Mouse (Mus musculus): ENCODE data around the gene Fibcd1. TPM values are rescaled to one million over a fixed set of nuclear protein-coding genes. Genes with fewer than 3 reads are reported as not detected.

Gene Fibcd1
- polyA plus RNA-seq, 1 experiment from 2014 or later, result not detected

DNA sequence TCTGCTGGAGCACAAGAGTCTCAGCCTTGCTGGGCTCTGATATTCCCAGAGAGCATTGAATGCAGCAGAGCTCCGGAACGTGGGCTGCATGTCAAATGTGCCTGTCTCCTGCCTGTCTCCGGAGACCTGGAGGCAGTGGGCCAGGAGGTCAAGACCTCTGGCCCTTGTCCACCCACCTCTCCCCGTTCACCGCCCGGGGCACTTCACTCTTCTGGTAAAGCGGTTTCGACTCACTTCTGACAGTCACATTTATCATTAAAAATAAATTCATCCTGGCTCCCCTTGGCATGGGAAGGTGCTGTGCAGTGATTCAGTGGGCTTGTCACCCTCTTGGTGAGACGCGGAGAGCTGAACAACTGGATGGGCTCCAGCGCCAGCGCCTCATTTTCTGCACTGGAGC, 4.3 kb upstream of the Fibcd1 start:
- H3K36me3 ChIP-seq, result no peaks in the 10 kb centered on the region
- no peak overlapping the region for H3K9ac ChIP-seq
- no peak overlapping the region for H3K27ac ChIP-seq
- H3K9me3 ChIP-seq (replicated peaks), result no peaks in the 10 kb centered on the region
- 70% methylated on average over 12 of the region's 12 CpGs for WGBS (ENCODE audit: insufficient replicate concordance)
- ATAC-seq, result no peak
- H3K4me1 ChIP-seq, result peaks cover 31% of the 10 kb centered on the region
- H3K4me3 ChIP-seq, result no peak overlapping the region
- H3K27me3 ChIP-seq (replicated peaks), result peaks cover 40% of the 10 kb centered on the region
- H3K4me2 ChIP-seq, result no peak overlapping the region

DNA sequence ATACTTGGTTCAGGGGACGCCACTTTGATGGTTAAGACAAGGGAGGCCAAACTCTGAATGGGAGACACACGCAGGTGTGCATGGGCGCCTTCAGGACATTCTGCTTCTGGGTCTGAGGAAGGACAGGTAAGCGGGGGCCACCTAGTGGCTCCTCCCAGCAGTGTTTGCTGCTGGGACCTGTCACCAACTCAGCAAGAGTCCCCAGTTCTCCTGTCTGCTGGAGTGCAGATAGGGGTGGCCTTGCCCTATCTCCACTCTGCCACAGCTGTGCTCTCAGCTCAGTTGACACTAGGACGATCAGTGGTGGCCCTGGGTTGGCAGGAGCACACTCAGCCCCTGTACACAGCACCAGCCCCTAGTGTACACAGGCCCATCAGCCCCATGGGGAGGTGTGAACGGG, 2.1 kb upstream of the Fibcd1 start:
- 11% methylated on average over 6 of the region's 6 CpGs for WGBS (ENCODE audit: insufficient replicate concordance)
- Histone ChIP-seq H3K9ac (no peak overlapping the region), H3K9me3 (replicated peaks) (no peaks in the 10 kb centered on the region), H3K36me3 (no peaks in the 10 kb centered on the region), H3K27ac (0 out of 2 replicates have a peak overlapping the region, but pooled peaks have one; percentile 10), H3K27me3 (replicated peaks) (peaks cover 63% of the 10 kb centered on the region), H3K4me2 (no peak overlapping the region), H3K4me1 (peaks cover 21% of the 10 kb centered on the region), H3K4me3 (no peak overlapping the region)
- peak; percentile 80 for ATAC-seq

DNA sequence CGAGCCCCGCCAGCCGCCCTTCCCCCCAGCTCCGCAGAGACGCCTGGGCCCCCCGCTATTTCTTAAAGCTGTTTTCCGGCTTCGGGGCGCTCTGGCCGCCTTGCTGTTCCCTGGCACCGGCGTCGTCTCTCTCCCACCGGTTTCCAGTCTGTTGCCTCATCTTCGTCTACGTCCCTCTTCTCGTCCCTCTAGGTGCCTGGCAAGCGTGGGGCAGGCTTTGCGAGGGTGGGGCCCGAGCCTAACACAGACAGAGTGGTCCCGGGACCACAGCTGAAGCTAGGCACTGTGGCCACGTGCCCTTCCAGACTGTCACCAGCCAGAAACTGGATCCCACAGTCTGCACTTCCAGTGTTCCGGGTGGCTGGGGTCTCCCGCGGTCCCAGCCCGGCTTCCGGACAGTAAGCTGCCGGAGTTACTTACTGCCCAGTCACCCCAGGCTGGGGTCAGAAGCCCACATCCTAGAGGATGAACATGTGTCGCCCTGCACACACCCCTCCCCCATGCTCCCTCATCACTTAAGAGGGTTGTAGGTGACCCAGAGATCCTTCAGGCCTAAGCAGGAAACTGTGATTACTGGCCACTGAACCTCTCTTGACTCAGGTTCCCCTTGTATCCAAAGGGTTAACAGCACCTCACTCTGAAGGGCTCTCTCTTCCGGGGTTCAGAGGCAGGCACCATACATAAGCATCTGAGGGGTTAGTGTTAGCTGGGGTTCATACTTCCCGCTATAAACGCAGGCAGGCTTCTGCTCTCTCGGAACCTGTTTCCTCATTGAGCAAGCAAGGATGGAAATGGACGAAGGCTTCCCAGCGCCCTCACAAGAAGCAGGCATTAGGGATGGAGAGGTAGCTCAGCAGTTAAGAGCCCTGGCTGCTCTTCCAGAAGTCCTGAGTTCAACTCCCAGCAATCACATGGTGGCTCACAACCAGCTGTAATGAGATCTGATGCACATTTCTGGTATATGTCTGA, 1.2 kb upstream of the Fibcd1 start:
- Histone ChIP-seq H3K4me3 (peak overlapping the region; percentile 49), H3K9ac (no peak overlapping the region), H3K9me3 (replicated peaks) (no peaks in the 10 kb centered on the region), H3K27me3 (replicated peaks) (peaks cover 70% of the 10 kb centered on the region), H3K4me2 (peak overlapping the region; percentile 73), H3K4me1 (peaks cover 21% of the 10 kb centered on the region), H3K36me3 (no peaks in the 10 kb centered on the region), H3K27ac (no peak overlapping the region)
- ATAC-seq, result no peak
- 3% methylated on average over 35 of the region's 35 CpGs for WGBS (ENCODE audit: insufficient replicate concordance)

DNA sequence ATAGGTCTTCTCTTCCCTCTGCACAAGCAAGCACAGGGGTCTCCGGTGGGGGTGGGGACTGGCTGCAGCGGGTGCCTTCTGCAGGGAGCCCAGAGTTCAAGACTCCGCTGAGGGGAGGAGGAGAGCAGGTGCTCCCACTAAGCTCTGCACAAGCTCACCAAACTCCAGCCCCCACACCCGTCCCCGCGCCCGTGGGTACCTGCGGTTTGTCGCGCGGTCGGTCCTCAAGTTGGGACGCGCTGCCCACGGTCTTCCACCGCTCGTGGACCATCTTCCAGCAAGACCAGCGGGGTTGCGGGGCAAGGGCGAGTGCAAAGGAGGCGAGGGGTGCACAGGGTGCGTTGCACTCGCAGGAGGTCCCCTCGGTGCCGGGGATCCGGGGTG, 301 bp downstream of the Fibcd1 start:
- H3K9ac ChIP-seq, result peak overlapping the region; percentile 48
- no peaks in the 10 kb centered on the region for H3K36me3 ChIP-seq
- ATAC-seq, result no peak
- no peak overlapping the region for H3K27ac ChIP-seq
- no peaks in the 10 kb centered on the region for H3K9me3 ChIP-seq (replicated peaks)
- peak overlapping the region; percentile 49 for H3K4me3 ChIP-seq
- 4% methylated on average over 25 of the region's 26 CpGs for WGBS (ENCODE audit: insufficient replicate concordance)
- peaks cover 79% of the 10 kb centered on the region for H3K27me3 ChIP-seq (replicated peaks)
- H3K4me2 ChIP-seq, result peak overlapping the region; percentile 73
- H3K4me1 ChIP-seq, result peaks cover 21% of the 10 kb centered on the region

DNA sequence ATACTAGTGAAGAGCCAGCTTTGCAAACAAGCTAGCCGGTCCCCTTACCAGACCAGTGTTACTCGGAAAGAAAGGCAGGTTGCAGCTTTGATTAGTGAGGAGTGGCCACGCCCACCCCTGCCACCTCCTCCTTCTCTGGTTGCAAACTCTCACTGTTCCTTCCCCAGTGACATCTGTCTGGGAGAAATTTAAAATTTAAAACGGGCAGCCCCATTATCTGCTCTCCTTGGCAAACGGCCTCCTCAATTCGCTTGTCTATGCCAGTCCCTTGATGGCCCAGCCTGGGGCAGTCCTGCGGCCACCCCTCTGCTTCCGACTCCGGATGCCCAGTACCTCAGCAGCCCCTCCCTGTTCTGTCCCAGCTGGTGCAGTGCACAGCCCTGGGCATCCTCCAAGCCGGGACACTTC, 1.1 kb downstream of the Fibcd1 start:
- H3K27me3 ChIP-seq (replicated peaks), result peaks cover 86% of the 10 kb centered on the region
- H3K9ac ChIP-seq, result no peak overlapping the region
- WGBS (ENCODE audit: insufficient replicate concordance), result 12% methylated on average over 10 of the region's 10 CpGs
- no peak overlapping the region for H3K27ac ChIP-seq
- no peaks in the 10 kb centered on the region for H3K36me3 ChIP-seq
- H3K9me3 ChIP-seq (replicated peaks), result no peaks in the 10 kb centered on the region
- no peak overlapping the region for H3K4me2 ChIP-seq
- peaks cover 21% of the 10 kb centered on the region for H3K4me1 ChIP-seq
- H3K4me3 ChIP-seq, result no peak overlapping the region
- no peak for ATAC-seq

DNA sequence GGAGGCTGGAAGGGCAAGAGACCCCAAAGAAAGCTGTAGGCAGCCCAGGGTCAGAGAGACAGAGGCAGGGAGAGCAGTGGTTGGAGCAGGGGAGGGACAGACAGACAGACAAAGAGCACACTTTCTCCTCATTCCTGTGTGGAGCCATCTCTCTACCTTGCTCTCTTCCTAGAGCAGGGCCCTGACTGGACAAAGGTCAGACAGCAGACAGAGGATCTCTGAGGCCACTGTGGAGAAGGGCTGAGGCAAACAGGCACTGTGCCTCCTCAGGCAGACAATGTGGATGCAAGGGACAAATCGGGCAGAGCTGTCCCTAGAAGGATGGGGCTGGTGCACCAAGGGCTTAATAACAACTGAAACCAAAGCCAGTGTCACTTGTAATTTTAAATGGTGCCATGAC, 6.9 kb downstream of the Fibcd1 start:
- no peak overlapping the region for H3K4me2 ChIP-seq
- H3K27me3 ChIP-seq (replicated peaks), result peaks cover 84% of the 10 kb centered on the region
- H3K9ac ChIP-seq, result no peak overlapping the region
- H3K4me3 ChIP-seq, result no peak overlapping the region
- H3K4me1 ChIP-seq, result no peaks in the 10 kb centered on the region
- WGBS (ENCODE audit: insufficient replicate concordance), result 48% methylated on average over 1 of the region's 1 CpGs
- no peaks in the 10 kb centered on the region for H3K9me3 ChIP-seq (replicated peaks)
- no peak for ATAC-seq
- H3K27ac ChIP-seq, result no peak overlapping the region
- no peaks in the 10 kb centered on the region for H3K36me3 ChIP-seq

DNA sequence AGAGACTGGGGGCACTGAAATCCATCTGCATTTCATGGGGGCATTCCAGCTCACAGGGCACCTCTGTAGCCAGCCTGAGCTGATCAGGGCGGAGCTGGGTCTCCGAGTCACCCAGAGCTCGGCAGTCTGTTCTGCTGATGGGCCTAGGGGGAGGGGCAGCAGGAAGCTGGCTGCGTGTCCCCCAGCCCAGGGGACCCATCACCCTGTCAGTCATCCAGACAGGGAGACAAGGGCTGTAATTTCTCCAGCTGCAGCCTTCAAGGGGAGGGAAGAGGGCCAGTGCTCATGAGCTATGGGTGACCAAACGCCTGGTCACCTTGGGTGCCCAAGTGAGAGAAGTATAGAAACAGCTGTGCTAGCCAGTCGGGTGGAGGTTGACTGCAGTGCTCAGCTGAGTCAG, 8.8 kb downstream of the Fibcd1 start:
- H3K27ac ChIP-seq, result no peak overlapping the region
- no peak overlapping the region for H3K9ac ChIP-seq
- no peak overlapping the region for H3K4me3 ChIP-seq
- H3K9me3 ChIP-seq (replicated peaks), result no peaks in the 10 kb centered on the region
- no peak overlapping the region for H3K4me2 ChIP-seq
- WGBS (ENCODE audit: insufficient replicate concordance), result 21% methylated on average over 6 of the region's 6 CpGs
- H3K4me1 ChIP-seq, result no peaks in the 10 kb centered on the region
- ATAC-seq, result no peak
- peaks cover 80% of the 10 kb centered on the region for H3K27me3 ChIP-seq (replicated peaks)
- H3K36me3 ChIP-seq, result no peaks in the 10 kb centered on the region

DNA sequence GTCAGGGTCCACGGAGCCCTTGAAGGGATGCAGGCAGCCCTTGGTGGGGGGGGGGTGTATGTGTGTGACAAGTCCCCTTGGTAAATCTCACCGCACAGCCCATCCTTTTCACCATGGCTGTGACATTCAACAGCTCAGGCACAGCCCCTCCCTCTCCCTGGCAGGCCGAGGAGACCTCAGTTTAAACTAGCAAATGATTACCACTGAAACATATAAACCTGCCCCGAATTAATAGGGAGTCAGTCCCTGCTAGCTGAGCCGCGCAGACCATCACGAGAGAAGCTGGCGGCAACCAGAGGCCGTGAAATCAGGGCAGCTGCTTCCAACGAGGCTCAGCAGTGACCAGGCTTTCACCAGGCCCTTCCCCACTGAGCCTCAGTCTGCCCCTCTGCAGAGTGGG, 9.7 kb downstream of the Fibcd1 start:
- no peak overlapping the region for H3K9ac ChIP-seq
- H3K27me3 ChIP-seq (replicated peaks), result peaks cover 73% of the 10 kb centered on the region
- H3K27ac ChIP-seq, result no peak overlapping the region
- no peaks in the 10 kb centered on the region for H3K9me3 ChIP-seq (replicated peaks)
- H3K4me2 ChIP-seq, result no peak overlapping the region
- no peaks in the 10 kb centered on the region for H3K36me3 ChIP-seq
- H3K4me1 ChIP-seq, result no peaks in the 10 kb centered on the region
- no peak overlapping the region for H3K4me3 ChIP-seq
- 71% methylated on average over 10 of the region's 10 CpGs for whole genome bisulfite sequencing (ENCODE audit: insufficient replicate concordance)
- no peak for ATAC-seq

DNA sequence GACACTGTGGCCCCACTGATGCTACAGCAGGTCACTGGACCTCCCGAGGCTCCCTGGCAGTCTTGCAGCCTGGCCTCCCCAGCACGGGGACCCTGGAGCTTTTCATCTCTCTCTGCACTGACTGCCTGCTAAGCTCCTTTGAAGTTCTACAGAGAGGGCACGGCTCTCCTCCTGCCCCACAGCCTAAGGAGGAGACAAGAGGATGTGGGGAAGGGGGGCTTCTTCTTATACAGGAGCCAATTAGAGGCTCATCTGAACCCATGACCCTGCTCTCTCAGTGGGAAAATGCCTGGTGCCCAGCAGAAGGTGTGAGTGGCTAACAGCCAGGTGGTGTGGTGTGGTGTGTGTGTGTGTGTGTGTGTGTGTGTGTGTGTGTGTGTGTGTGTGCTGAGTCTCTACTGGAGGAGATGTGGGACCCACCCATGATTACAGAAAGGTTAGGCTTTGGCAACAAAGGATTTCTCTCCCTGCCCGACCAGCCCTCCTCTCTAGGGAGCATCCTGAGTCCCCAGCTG, 17.4 kb downstream of the Fibcd1 start:
- Histone ChIP-seq H3K9me3 (replicated peaks) (no peaks in the 10 kb centered on the region), H3K27me3 (replicated peaks) (peaks cover 45% of the 10 kb centered on the region), H3K36me3 (no peaks in the 10 kb centered on the region), H3K4me3 (no peak overlapping the region), H3K9ac (no peak overlapping the region), H3K27ac (no peak overlapping the region), H3K4me1 (peaks cover under 1% of the 10 kb centered on the region), H3K4me2 (no peak overlapping the region)
- WGBS (ENCODE audit: insufficient replicate concordance), result 25% methylated on average over 4 of the region's 4 CpGs
- ATAC-seq, result no peak

DNA sequence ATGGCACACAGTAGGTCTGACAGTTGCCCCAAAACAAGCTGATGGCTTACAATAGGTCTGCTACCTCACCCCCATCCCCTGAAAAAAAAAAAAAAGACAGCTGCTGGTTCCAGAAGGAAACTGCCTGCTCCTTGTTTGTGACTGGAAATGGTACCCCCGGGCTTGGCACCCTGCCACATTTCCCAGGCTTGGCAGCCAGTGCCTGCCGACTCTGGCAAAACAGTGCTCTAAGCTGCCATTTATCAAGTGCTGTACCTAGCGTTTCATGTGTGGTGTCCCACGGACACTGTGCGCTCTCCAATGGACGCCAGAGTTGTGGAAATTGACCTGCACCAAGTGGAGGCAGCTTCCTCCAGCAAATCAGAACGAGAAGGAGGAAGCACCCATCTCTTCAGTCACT, 17.9 kb downstream of the Fibcd1 start:
- H3K9ac ChIP-seq, result no peak overlapping the region
- H3K27me3 ChIP-seq (replicated peaks), result peaks cover 50% of the 10 kb centered on the region
- no peak for ATAC-seq
- 49% methylated on average over 7 of the region's 7 CpGs for WGBS (ENCODE audit: insufficient replicate concordance)
- no peaks in the 10 kb centered on the region for H3K9me3 ChIP-seq (replicated peaks)
- no peak overlapping the region for H3K4me2 ChIP-seq
- H3K27ac ChIP-seq, result no peak overlapping the region
- H3K36me3 ChIP-seq, result no peaks in the 10 kb centered on the region
- no peak overlapping the region for H3K4me3 ChIP-seq
- peaks cover 6% of the 10 kb centered on the region for H3K4me1 ChIP-seq

DNA sequence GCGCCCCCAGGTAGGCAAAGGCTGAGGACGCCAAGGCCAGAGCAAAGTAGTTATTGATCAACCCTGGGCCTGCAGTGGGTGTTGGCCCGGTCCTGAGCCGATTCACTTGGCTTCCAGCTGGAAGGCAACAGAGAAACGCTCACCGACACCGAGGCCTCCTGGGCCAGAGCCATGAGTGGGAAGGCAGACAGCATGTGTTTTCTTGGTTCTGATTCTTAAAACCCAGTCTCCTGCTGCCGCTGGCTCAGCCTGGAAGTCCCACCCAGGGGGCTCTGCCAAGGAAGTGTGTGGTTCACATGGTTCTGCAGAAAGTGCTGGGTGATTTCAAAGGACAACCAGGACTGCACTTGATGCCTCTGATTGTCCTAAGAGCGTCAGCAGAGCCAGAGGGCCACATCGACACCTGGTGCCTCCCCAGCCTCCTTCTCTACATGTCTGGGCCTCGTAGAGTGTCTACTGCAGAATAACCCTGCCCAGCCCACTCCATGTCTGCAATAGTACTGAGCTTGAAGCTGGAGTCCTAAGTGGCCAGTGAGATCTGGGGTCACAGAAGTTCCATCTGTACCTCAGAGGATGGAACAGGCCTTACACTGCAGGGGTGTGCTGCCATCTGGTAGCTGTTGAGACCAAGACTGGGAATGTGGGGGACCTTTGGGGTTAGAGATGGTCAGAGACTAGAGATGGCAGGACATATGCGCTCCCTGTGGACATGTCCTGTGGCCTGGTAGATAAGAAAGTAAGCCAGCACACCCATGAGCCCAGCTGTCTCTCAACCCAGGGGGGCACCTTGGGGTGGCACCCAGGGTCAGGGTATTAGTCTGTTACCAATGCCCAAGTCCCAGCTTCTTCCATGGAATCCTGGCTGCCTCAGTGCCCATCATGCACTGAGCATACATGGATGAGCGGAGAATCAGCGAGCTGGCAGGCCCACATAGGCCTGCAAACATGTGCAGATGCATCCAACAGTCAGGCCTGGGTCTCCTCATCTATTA, 19.4 kb downstream of the Fibcd1 start:
- Histone ChIP-seq H3K4me3 (no peak overlapping the region), H3K36me3 (no peaks in the 10 kb centered on the region), H3K9ac (no peak overlapping the region), H3K9me3 (replicated peaks) (no peaks in the 10 kb centered on the region), H3K27me3 (replicated peaks) (peaks cover 55% of the 10 kb centered on the region), H3K4me1 (peaks cover 9% of the 10 kb centered on the region), H3K4me2 (no peak overlapping the region), H3K27ac (no peak overlapping the region)
- WGBS (ENCODE audit: insufficient replicate concordance), result 67% methylated on average over 14 of the region's 14 CpGs
- no peak for ATAC-seq
